Mouse (Mus musculus) neural tube, postnatal 0 days (tissue): ENCODE results near the gene Nlrp14. TPM values are rescaled to one million over a fixed set of nuclear protein-coding genes. Genes with fewer than 3 reads are reported as not detected.

Experiments
- polyA plus RNA-seq: library from polyadenylated mRNA; unstranded; fragments of >200 nt; fragmentation: Nextera tagmentation; extraction: Ambion mirVana; gene quantifications from 2 replicates; pipeline ENCODE4 v1.2.1, GENCODE M21; 2015

Gene Nlrp14
- polyA plus RNA-seq: not detected in 2 replicates

DNA sequence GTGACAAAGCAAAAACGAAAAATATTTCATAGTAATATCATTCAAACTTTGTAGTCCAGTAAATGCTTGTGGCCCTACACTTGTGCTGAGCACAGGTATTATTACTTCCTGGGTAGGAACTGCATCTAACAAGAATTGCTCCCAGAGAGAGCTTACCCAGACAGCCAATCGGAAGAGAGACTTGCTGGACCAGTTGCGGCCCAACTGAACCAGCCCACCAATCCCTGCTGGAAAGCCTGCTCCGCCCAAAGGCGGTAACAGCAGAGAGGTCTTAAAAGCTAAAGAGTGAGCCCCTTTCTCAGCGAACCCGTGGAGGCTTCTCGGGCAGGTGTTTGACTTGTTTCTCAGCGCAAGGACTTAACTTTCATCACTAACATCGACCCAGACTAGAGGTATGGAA lies at the start of gene Nlrp14:
Gene Nlrp14 (plus strand): TSS at position 301 of the 400 bp plus-strand sequence.

DNA sequence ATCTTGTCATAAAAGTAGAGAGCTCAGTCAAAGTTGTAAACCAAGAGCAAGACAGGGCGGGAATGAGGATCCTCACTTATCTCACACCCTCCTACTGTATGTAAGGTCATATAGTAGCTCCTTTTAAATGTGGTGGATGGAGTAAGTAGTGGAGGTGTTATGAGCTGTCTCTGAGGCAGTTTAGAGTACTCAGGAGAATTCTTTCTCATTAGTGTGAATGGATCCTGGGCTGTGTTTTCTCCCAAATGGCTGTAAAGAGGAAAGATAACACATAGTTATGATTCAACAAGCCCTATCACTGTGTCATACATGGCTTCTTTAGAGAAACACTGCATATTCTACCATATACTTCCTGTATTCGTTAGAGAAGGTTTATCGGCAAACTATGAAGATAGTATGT lies 35.8 kb upstream of the Nlrp14 start, which contains the start of gene Olfr715:
Gene Olfr715 (minus strand): TSS at position 101 of the 400 bp plus-strand sequence.

DNA sequence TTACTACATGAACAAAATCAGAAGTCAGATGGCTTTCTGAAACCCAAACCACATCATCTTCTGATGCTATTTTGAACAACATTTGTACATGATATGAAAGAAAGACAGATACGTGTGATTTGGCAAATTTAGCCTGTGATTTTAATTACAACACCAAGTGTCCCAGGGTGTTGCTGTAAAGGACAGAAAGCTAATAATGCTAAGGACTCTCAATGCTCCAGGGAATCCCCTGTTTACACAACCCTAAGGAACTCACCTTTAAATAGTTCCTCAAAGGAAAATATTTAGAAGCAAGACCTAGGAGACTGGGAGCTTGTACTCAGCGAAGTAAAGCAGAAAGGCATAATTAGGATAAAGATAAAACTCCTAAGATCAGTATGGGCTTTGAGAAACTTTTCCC lies 28.8 kb upstream of the Nlrp14 start, which contains the start of gene Olfr716:
Gene Olfr716 (plus strand): TSS at position 301 of the 400 bp plus-strand sequence.

DNA sequence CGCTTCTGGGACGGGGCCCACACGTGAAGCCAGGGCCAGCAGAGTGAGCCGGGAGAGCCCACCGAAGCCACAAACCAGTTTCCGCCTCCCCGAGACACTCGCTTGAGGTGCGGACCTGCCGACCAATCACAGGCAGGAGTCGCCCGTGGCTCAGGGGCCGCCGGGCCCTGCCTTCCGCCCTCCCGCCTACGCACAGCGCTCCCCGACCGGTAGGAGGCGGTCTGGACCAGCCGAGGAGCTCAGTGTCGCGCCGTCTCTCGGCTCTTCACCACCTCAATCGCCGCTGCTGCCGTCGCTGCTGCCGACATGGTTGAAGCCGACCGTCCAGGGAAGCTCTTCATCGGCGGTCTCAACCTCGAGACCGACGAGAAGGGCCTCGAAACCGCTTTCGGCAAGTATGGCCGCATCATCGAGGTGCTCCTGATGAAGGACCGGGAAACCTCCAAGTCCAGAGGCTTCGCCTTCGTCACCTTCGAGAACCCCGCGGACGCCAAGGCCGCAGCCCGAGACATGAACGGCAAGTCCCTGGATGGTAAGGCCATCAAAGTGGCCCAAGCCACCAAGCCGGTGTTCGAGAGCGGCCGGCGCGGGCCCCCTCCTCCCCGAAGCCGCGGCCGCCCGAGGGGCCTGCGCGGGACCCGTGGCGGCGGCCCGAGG lies 42.5 kb downstream of the Nlrp14 start, which contains the start of gene Rbmxl2:
Gene Rbmxl2 (plus strand): TSS at position 242 of the 657 bp plus-strand sequence.

Other genes with a start within 250 kb of the Nlrp14 start
- gene Olfr709-ps1, start 234.8 kb upstream of the Nlrp14 start, polyA plus RNA-seq: not detected in 2 replicates
- not detected in 2 replicates for gene Olfr710, start 218.7 kb upstream of the Nlrp14 start, polyA plus RNA-seq
- gene Olfr6, start 203.1 kb upstream of the Nlrp14 start, polyA plus RNA-seq: not detected in 2 replicates
- not detected in 2 replicates for gene Olfr711, start 191.5 kb upstream of the Nlrp14 start, polyA plus RNA-seq
- not detected in 2 replicates for gene Olfr2, start 160.9 kb upstream of the Nlrp14 start, polyA plus RNA-seq
- not detected in 2 replicates for gene Olfr713, start 135.8 kb upstream of the Nlrp14 start, polyA plus RNA-seq
- not detected in 2 replicates for gene Olfr714, start 96.0 kb upstream of the Nlrp14 start, polyA plus RNA-seq
- not detected in 2 replicates for gene Olfr17, start 73.8 kb upstream of the Nlrp14 start, polyA plus RNA-seq
- gene Olfr715b, start 56.6 kb upstream of the Nlrp14 start, polyA plus RNA-seq: not detected in 2 replicates
- gene Olfr715, start 35.9 kb upstream of the Nlrp14 start, polyA plus RNA-seq: not detected in 2 replicates
- not detected in 2 replicates for gene Olfr716, start 28.7 kb upstream of the Nlrp14 start, polyA plus RNA-seq
- gene Rbmxl2, start 42.5 kb downstream of the Nlrp14 start, polyA plus RNA-seq: not detected in 2 replicates
- 11.0 and 13.6 TPM in 2 replicates for gene Syt9, start 203.7 kb downstream of the Nlrp14 start, polyA plus RNA-seq